Mouse (Mus musculus): ENCODE data around the gene Txnl4b. TPM values are rescaled to one million over a fixed set of nuclear protein-coding genes. Genes with fewer than 3 reads are reported as not detected.
A peak's percentile ranks its signal among the peaks of the same experiment; 100 is the strongest.

Gene Txnl4b
- polyA plus RNA-seq, 1 experiment from 2014 or later: 16.3 TPM

DNA sequence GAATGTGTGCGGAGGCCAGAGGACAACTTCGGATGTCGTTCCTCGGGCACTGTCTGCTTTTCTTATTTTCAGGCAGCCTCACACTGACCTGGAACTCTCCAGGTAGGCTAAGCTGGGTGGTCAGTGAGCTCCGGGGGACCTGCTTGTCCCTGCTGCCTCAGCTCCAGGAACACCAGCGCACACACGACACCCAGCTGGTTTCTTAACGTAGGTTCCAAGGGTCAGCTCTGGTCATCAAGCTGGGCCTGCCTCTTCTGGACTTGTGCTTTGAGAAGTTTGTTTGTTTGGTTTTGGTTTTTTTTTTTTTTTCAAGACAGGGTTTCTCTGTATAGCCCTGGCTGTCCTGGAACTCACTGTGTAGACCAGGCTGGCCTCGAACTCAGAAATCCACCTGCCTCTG, 25.2 kb downstream of the Txnl4b start:
- TF ChIP-seq EP300 (optimal IDR thresholded peaks at IDR 0.05) (no peak), CTCF (IDR thresholded peaks at IDR 0.05; ENCODE audit: low read depth) (no peak)

GRCm38 (mm10) chr8:109591367-109591766, 25.7 kb downstream of the Txnl4b start:
- H3K4me3 ChIP-seq (ENCODE audit: low read depth, low read length): no peak overlapping the region
- no peak overlapping the region for H3K9ac ChIP-seq (ENCODE audit: low read length)
- no peak overlapping the region for H3K27ac ChIP-seq (replicated peaks)
- TF ChIP-seq CTCF (IDR thresholded peaks at IDR 0.05; ENCODE audit: low read depth) (no peak), EP300 (optimal IDR thresholded peaks at IDR 0.05) (no peak)
- no peak overlapping the region for H3K4me2 ChIP-seq (replicated peaks; ENCODE audit: low read depth)
- no peaks in the 10 kb centered on the region for H3K4me1 ChIP-seq (replicated peaks; ENCODE audit: control insufficient read depth, insufficient read depth)
- DNase-seq (ENCODE audit: low spot score) (no peak), ATAC-seq (ENCODE audit: low FRiP score, low TSS enrichment) (no peak)
- H3K9me3 ChIP-seq (ENCODE audit: control insufficient read depth, low read length): no peaks in the 10 kb centered on the region
- 86% methylated on average over 3 of the region's 3 CpGs for WGBS
- peaks cover 6% of the 10 kb centered on the region for H3K36me3 ChIP-seq (ENCODE audit: control insufficient read depth, insufficient read depth, low read length)
- no peaks in the 10 kb centered on the region for H3K27me3 ChIP-seq (ENCODE audit: control insufficient read depth, insufficient read depth, low read length)

More for the DNA sequence above, 25.2 kb downstream of the Txnl4b start:
- ATAC-seq (ENCODE audit: low FRiP score, low TSS enrichment) (no peak), DNase-seq (ENCODE audit: low spot score) (no peak)
- H3K9me3 ChIP-seq (ENCODE audit: control insufficient read depth, low read length): no peaks in the 10 kb centered on the region
- no peaks in the 10 kb centered on the region for H3K27me3 ChIP-seq (ENCODE audit: control insufficient read depth, insufficient read depth, low read length)
- no peak overlapping the region for H3K9ac ChIP-seq (ENCODE audit: low read length)
- 85% methylated on average over 9 of the region's 9 CpGs for WGBS
- no peak overlapping the region for H3K27ac ChIP-seq (replicated peaks)
- H3K4me1 ChIP-seq (replicated peaks; ENCODE audit: control insufficient read depth, insufficient read depth): no peaks in the 10 kb centered on the region
- H3K4me3 ChIP-seq (ENCODE audit: low read depth, low read length): no peak overlapping the region
- H3K36me3 ChIP-seq (ENCODE audit: control insufficient read depth, insufficient read depth, low read length): peaks cover 6% of the 10 kb centered on the region
- H3K4me2 ChIP-seq (replicated peaks; ENCODE audit: low read depth): no peak overlapping the region

DNA sequence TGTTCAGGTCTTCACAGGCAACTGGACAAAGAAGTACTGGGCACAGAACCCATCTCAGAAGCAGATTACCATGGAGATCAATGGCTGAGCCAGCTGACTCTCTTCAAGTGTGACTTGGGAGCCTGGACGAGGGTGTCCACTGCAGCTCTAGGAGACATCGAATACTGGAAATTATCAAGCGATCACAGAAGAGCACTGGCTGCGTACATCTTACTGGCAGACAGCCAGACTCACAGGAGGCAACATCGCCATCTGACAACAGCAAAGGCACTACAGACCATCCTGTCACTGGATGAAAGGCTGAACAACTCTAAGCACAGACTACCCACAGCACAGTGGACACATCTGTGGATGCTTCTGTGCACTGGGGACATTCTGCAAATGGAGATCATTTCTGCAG, 26.5 kb downstream of the Txnl4b start:
- H3K27me3 ChIP-seq (ENCODE audit: control insufficient read depth, insufficient read depth, low read length): no peaks in the 10 kb centered on the region
- no peak for DNase-seq (ENCODE audit: low spot score)
- TF ChIP-seq EP300 (optimal IDR thresholded peaks at IDR 0.05): no peak
- no peak for TF ChIP-seq CTCF (IDR thresholded peaks at IDR 0.05; ENCODE audit: low read depth)
- 85% methylated on average over 5 of the region's 5 CpGs for WGBS
- H3K4me2 ChIP-seq (replicated peaks; ENCODE audit: low read depth): no peak overlapping the region
- H3K9ac ChIP-seq (ENCODE audit: low read length): no peak overlapping the region
- H3K9me3 ChIP-seq (ENCODE audit: control insufficient read depth, low read length): no peaks in the 10 kb centered on the region
- peaks cover 6% of the 10 kb centered on the region for H3K36me3 ChIP-seq (ENCODE audit: control insufficient read depth, insufficient read depth, low read length)
- H3K4me1 ChIP-seq (replicated peaks; ENCODE audit: control insufficient read depth, insufficient read depth): no peaks in the 10 kb centered on the region
- H3K27ac ChIP-seq (replicated peaks): no peak overlapping the region
- H3K4me3 ChIP-seq (ENCODE audit: low read depth, low read length): no peak overlapping the region
- no peak for ATAC-seq (ENCODE audit: low FRiP score, low TSS enrichment)

GRCm38 (mm10) chr8:109593117-109593788, 27.6 kb downstream of the Txnl4b start:
- no peak for ATAC-seq (ENCODE audit: low FRiP score, low TSS enrichment)
- TF ChIP-seq EP300 (optimal IDR thresholded peaks at IDR 0.05): no peak
- peak; percentile 77 for TF ChIP-seq CTCF (IDR thresholded peaks at IDR 0.05; ENCODE audit: low read depth)
- no peak for DNase-seq (ENCODE audit: low spot score)

GRCm38 (mm10) chr8:109595854-109596253, 30.2 kb downstream of the Txnl4b start:
- no peaks in the 10 kb centered on the region for H3K4me1 ChIP-seq (replicated peaks; ENCODE audit: control insufficient read depth, insufficient read depth)
- peaks cover 10% of the 10 kb centered on the region for H3K36me3 ChIP-seq (ENCODE audit: control insufficient read depth, insufficient read depth, low read length)
- WGBS: 45% methylated on average over 8 of the region's 8 CpGs
- peak; percentile 79 for DNase-seq (ENCODE audit: low spot score)
- H3K4me2 ChIP-seq (replicated peaks; ENCODE audit: low read depth): no peak overlapping the region
- TF ChIP-seq EP300 (optimal IDR thresholded peaks at IDR 0.05) (no peak), CTCF (IDR thresholded peaks at IDR 0.05; ENCODE audit: low read depth) (peak; percentile 86)
- no peak overlapping the region for H3K27ac ChIP-seq (replicated peaks)
- H3K4me3 ChIP-seq (ENCODE audit: low read depth, low read length): no peak overlapping the region
- H3K9me3 ChIP-seq (ENCODE audit: control insufficient read depth, low read length): no peaks in the 10 kb centered on the region
- H3K9ac ChIP-seq (ENCODE audit: low read length): no peak overlapping the region
- 0 out of 2 replicates have a peak, but pooled peaks have one; percentile 30 for ATAC-seq (ENCODE audit: low FRiP score, low TSS enrichment)
- no peaks in the 10 kb centered on the region for H3K27me3 ChIP-seq (ENCODE audit: control insufficient read depth, insufficient read depth, low read length)

More at GRCm38 (mm10) chr8:109593117-109593788, 27.6 kb downstream of the Txnl4b start:
- Histone ChIP-seq H3K4me3 (ENCODE audit: low read depth, low read length) (no peak overlapping the region), H3K4me2 (replicated peaks; ENCODE audit: low read depth) (no peak overlapping the region), H3K9me3 (ENCODE audit: control insufficient read depth, low read length) (no peaks in the 10 kb centered on the region), H3K36me3 (ENCODE audit: control insufficient read depth, insufficient read depth, low read length) (peaks cover 6% of the 10 kb centered on the region), H3K4me1 (replicated peaks; ENCODE audit: control insufficient read depth, insufficient read depth) (no peaks in the 10 kb centered on the region), H3K9ac (ENCODE audit: low read length) (no peak overlapping the region), H3K27me3 (ENCODE audit: control insufficient read depth, insufficient read depth, low read length) (no peaks in the 10 kb centered on the region), H3K27ac (replicated peaks) (no peak overlapping the region)
- WGBS: 55% methylated on average over 6 of the region's 6 CpGs

DNA sequence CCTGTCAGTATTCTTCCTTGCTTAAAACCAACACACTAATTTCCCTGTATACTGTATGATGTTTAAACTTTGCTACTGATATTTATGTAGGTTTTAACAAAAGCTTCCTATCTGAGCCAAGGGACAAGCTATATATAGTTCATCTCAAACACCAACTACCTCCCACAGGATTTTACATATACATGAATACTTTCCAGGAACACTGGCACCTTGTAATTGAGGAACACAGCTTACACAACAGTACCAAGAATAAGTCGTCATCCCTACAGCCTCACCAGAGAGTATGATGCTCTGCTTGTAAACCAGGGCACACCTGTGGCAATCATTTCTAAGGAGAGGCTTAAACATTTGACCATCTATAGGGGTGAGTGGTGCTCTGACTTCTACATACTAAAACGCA, 41.0 kb downstream of the Txnl4b start:
- Histone ChIP-seq H3K27me3 (ENCODE audit: control insufficient read depth, insufficient read depth, low read length) (no peaks in the 10 kb centered on the region), H3K4me3 (ENCODE audit: low read depth, low read length) (no peak overlapping the region), H3K36me3 (ENCODE audit: control insufficient read depth, insufficient read depth, low read length) (0 out of 2 replicates have a peak, but pooled peaks cover 2% of the 10 kb centered on the region), H3K9me3 (ENCODE audit: control insufficient read depth, low read length) (no peaks in the 10 kb centered on the region), H3K27ac (replicated peaks) (no peak overlapping the region), H3K4me1 (replicated peaks; ENCODE audit: control insufficient read depth, insufficient read depth) (0 out of 2 replicates have a peak, but pooled peaks cover 2% of the 10 kb centered on the region), H3K4me2 (replicated peaks; ENCODE audit: low read depth) (no peak overlapping the region), H3K9ac (ENCODE audit: low read length) (no peak overlapping the region)
- TF ChIP-seq CTCF (IDR thresholded peaks at IDR 0.05; ENCODE audit: low read depth) (no peak), EP300 (optimal IDR thresholded peaks at IDR 0.05) (no peak)
- DNase-seq (ENCODE audit: low spot score): no peak
- no peak for ATAC-seq (ENCODE audit: low FRiP score, low TSS enrichment)
- WGBS: 72% methylated on average over 2 of the region's 2 CpGs

Measured in stomach, postnatal 0 days (tissue).